Mouse (Mus musculus) liver, embryonic 14.5 days (tissue): ENCODE results near the gene Ddx21. TPM values are rescaled to one million over a fixed set of nuclear protein-coding genes. Genes with fewer than 3 reads are reported as not detected.
"Not testable (repeated sequence)": the region's sequence is repeated elsewhere in the genome, so short reads cannot be mapped to it uniquely, and the experiment has no call there.

Experiments
- ATAC-seq: fragments of 200-750 bp; cut with Nextera tagmentation; 2 replicates; pipeline ENCODE4 v1.8.0; 2017; ENCODE audit warnings: moderate number of reproducible peaks, mild to moderate bottlenecking, moderate library complexity; ENCODE audit not compliant: insufficient read depth
- DNase-seq, 3 experiments: peaks; one replicate each; pipeline ENCODE4 v3.0.0-alpha.2; 2012 to 2013; ENCODE audit warnings: low read depth in 3 of 3, low spot score in 3 of 3
- H3K27ac ChIP-seq: fragments of 300-500 bp; sonication (generic); 2 replicates; pipeline ENCODE4 v1.5.1; 2014; ENCODE audit warnings: moderate library complexity, mild to moderate bottlenecking, control low read depth, inconsistent platforms
- H3K27me3 ChIP-seq: fragments of 300-500 bp; sonication (generic); 2 replicates; pipeline ENCODE4 v1.6.1; 2014; ENCODE audit warnings: mild to moderate bottlenecking, low read length, moderate library complexity; ENCODE audit not compliant: control insufficient read depth, insufficient read depth
- H3K36me3 ChIP-seq: fragments of 300-500 bp; sonication (generic); replicated peaks from 2 replicates; pipeline ENCODE4 v1.6.1; 2014; ENCODE audit warnings: low read depth; ENCODE audit not compliant: control insufficient read depth, insufficient read depth
- H3K4me1 ChIP-seq, 2 experiments: fragments of 200-500 bp in 1 of 2; fragments of 300-500 bp in 1 of 2; sonication (generic) in 1 of 2; replicated peaks; 2 replicates each; pipeline ENCODE4 v1.6.1; 2012 to 2014; ENCODE audit warnings: antibody characterized with exemption in 1 of 2, inconsistent platforms in 1 of 2, low read length in 1 of 2; ENCODE audit not compliant: control insufficient read depth in 2 of 2, insufficient read depth in 2 of 2
- H3K4me2 ChIP-seq: fragments of 300-500 bp; sonication (generic); 2 replicates; pipeline ENCODE4 v1.6.1; 2014; ENCODE audit warnings: low read depth, mild to moderate bottlenecking, control low read depth, moderate library complexity
- H3K4me3 ChIP-seq, 2 experiments: fragments of 200-500 bp in 1 of 2; fragments of 300-500 bp in 1 of 2; sonication (generic) in 1 of 2; 2 replicates each; pipeline ENCODE4 v1.5.1; 2012 to 2014; ENCODE audit warnings: low read depth in 2 of 2, low read length in 2 of 2, mild to moderate bottlenecking in 2 of 2, control low read depth in 1 of 2, inconsistent platforms in 1 of 2, moderate library complexity in 1 of 2; ENCODE audit not compliant: insufficient read depth in 1 of 2
- H3K9ac ChIP-seq: fragments of 300-500 bp; sonication (generic); replicated peaks from 2 replicates; pipeline ENCODE4 v1.6.1; 2014; ENCODE audit warnings: mild to moderate bottlenecking, control low read depth, moderate library complexity
- H3K9me3 ChIP-seq: fragments of 300-500 bp; sonication (generic); 2 replicates; pipeline ENCODE4 v1.6.1; 2016; ENCODE audit warnings: low read length, mixed read lengths; ENCODE audit not compliant: control insufficient read depth
- CTCF ChIP-seq: IDR thresholded peaks from 2 replicates; pipeline ENCODE4 v1.5.1; 2016; ENCODE audit warnings: antibody characterized with exemption, low read depth, control low read depth
- EP300 ChIP-seq: IDR thresholded peaks from 2 replicates; pipeline ENCODE4 v1.6.1; 2016; ENCODE audit warnings: antibody characterized with exemption, low read depth
- WGBS: fragments of 180-500 bp; shearing (Covaris S2); extraction: QIAGEN DNeasy Blood & Tissue Kit; methylation state at CpG from one replicate; pipeline ENCODE4 v1.1.7; 2014; ENCODE audit not compliant: insufficient replicate concordance; 5-methylcytosine and 5-hydroxymethylcytosine counted together
- polyA plus RNA-seq, 2 experiments: library from polyadenylated mRNA; depleted of rRNA in 1 of 2; stranded (reverse) in 1 of 2; unstranded in 1 of 2; fragments of >200 nt; fragmentation: Nextera tagmentation in 1 of 2; extraction: Ambion mirVana in 1 of 2; gene quantifications; 2 replicates each; pipeline versions ENCODE4 v1.2.1 to v1.2.3; 2012 to 2014

Ddx21 gene
- polyA plus RNA-seq, 2 experiments = 19.2 to 31.5 TPM

DNA sequence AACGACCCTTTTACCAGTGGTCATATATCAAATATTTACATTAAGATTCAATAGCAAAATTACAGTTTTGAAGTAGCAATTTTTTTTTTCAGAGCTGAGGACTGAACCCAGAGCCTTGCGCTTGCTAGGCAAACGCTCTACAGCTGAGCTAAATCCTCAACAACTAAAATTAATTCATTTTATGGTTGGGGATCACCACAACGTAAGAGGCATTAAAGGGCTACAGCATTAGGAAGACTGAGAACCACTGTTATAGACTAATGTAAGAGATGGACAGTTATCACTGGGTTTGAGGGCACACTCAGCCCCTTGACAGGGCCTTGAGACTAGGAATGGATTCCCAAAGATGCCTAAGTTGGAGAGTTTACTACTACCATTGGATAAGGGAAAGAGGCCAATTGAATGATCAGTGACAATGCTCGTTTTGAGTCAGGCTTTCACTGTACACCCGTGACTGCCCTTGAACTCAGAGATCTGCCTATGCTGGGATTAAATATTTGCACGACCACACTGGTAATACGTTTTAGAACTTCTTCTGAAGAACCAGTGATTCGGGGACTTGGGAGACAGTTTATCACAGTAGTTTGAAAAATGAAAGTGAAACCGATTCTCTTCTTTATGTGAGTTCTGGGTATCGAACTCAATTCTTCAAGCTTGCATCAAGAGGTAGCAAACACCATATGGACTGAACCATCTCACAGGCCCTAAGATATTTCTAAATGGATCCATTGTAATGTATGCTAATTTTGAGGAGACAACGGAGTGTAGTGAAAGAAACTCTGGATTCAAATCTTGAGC lies 1.4 kb upstream of the Ddx21 start:
- WGBS = 69% methylated on average over 12 of the region's 12 CpGs
- DNase-seq = no peak
- ATAC-seq = no peak
- Histone ChIP-seq H3K9me3 (no peaks in the 10 kb centered on the region), H3K36me3 (peaks cover 3% of the 10 kb centered on the region), H3K9ac (no peak overlapping the region), H3K4me2 (peak overlapping the region; percentile 99), H3K27me3 (no peaks in the 10 kb centered on the region), H3K27ac (no peak overlapping the region), H3K4me3 (no peak overlapping the region; a peak in 1 of 4 replicates), H3K4me1 (peaks cover 3 to 17% of the 10 kb centered on the region in 2 experiments; a peak in 3 of 4 replicates)
- TF ChIP-seq EP300 (no peak), CTCF (no peak)

DNA sequence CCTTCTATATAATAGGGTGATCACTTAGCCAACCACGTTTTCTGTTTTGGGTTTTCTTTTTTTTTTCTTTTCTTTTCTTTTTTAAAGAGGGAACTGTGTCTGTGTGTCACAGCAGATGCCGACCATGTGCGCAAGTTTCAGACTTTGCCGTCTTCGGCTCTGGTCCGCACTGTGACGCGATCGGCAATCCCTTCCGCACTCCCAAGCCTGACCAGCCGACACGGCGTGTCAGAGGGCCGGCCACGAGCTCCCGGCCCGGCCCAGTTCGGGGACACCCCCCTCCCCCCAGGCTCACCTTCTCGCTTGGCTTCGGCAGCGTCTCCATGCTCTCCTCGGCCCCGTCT lies 276 bp downstream of the Ddx21 start:
- H3K4me3 ChIP-seq = peak overlapping the region; percentile 82 to 94
- H3K9me3 ChIP-seq = no peaks in the 10 kb centered on the region
- H3K36me3 ChIP-seq = peaks cover 15% of the 10 kb centered on the region
- H3K4me2 ChIP-seq = peak overlapping the region; percentile 99
- TF ChIP-seq CTCF (no peak), EP300 (no peak)
- 1% methylated on average over 23 of the region's 23 CpGs for WGBS
- DNase-seq (no peak), ATAC-seq (peak; percentile 68)
- H3K27me3 ChIP-seq = no peaks in the 10 kb centered on the region
- H3K27ac ChIP-seq = peak overlapping the region; percentile 63
- peak overlapping the region; percentile 84 for H3K9ac ChIP-seq
- peaks cover 3 to 17% of the 10 kb centered on the region in 2 experiments; a peak in 3 of 4 replicates for H3K4me1 ChIP-seq

DNA sequence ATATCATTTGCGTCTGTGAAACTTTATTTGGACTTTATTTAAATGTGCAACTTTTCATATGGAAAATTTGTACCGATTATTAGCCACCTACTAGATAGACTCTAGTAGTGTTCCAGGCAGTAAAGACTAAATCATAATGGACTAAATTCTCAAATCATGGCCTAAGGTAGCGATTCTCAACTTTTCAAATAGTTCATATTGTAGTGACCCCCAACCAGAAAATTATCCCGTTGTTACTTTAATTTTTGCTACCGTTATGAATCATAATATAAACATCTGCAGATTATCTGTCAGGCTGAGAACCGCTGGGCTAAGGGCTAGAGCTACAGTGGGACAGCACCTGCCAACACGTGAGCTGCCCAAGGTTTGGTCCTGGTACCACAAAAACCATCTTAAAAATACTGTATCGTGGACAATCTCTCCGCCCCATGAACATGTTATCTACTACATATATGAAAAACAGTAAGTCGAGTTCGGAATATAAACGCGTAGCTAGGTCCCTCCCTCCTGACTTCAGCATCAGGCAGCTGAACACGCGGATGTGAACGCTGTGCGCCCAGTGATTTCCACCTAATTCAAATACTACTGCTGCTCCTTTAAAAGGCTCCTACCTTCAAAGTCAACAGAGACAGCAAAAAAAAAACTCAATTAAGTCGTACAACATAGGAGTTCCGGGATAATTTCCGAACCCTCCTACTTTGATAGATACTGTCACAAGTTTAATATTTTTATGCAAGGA lies 859 bp downstream of the Ddx21 start:
- TF ChIP-seq CTCF = no peak
- TF ChIP-seq EP300 = no peak

DNA sequence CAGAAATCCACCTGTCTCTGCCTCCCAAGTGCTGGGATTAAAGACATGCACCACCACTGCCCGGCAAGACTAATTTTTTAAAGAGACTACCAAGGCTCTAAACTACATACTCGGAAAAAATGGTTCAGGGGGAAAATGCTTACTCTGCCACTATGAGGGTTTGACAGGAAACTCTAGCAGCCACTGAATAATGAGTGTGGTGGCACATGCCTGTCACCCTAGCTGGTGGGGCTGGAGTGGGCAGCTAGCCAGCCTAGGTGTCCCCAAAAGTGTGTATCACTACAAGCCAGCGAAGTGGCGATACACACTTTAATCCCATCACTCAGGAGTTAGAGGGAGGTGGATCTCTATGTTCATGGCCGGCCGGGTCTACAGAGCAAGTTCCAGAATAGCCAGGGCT lies 2.0 kb downstream of the Ddx21 start:
- DNase-seq = no peak
- 57% methylated on average over 6 of the region's 6 CpGs for WGBS
- ATAC-seq = no peak
- Histone ChIP-seq H3K4me3 (peak overlapping the region; percentile 24 to 94; a peak in 2 of 4 replicates), H3K27me3 (no peaks in the 10 kb centered on the region), H3K4me2 (peak overlapping the region; percentile 99), H3K9me3 (no peaks in the 10 kb centered on the region), H3K36me3 (peaks cover 28% of the 10 kb centered on the region), H3K9ac (no peak overlapping the region), H3K4me1 (peaks cover 3 to 17% of the 10 kb centered on the region in 2 experiments; a peak in 3 of 4 replicates), H3K27ac (no peak overlapping the region)
- TF ChIP-seq CTCF (no peak), EP300 (no peak)

More for the DNA sequence above, 859 bp downstream of the Ddx21 start:
- ATAC-seq = no peak
- Histone ChIP-seq H3K27ac (no peak overlapping the region), H3K9ac (peak overlapping the region; percentile 84), H3K4me1 (peaks cover 3 to 17% of the 10 kb centered on the region in 2 experiments; a peak in 3 of 4 replicates), H3K27me3 (no peaks in the 10 kb centered on the region), H3K36me3 (peaks cover 19% of the 10 kb centered on the region), H3K4me2 (peak overlapping the region; percentile 99), H3K4me3 (peak overlapping the region; percentile 82 to 94), H3K9me3 (no peaks in the 10 kb centered on the region)
- 5% methylated on average over 20 of the region's 20 CpGs for WGBS
- DNase-seq = peak in 1 of 3 experiments; percentile 28

DNA sequence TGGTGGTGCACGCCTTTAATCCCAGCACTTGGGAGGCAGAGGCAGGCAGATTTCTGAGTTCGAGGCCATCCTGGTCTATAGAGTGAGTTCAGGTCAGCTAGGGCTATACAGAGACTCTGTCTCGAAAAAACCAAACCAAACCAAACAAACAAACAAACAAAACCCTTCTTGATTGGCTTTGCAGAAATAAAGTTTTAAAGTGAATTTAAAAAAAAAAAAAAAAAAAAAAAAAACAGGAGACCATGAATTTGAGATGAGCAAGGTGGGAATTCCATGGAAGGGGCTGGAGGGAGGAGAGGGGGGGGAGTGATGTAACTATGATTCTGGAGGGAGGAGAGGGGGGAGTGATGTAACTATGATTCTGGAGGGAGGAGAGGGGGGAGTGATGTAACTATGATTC lies 2.8 kb downstream of the Ddx21 start:
- H3K4me3 ChIP-seq, H3K4me2 ChIP-seq, H3K27ac ChIP-seq, H3K9me3 ChIP-seq, H3K27me3 ChIP-seq, ATAC-seq, DNase-seq, H3K9ac ChIP-seq: not testable (repeated sequence)
- 70% methylated on average over 3 of the region's 3 CpGs for WGBS
- Histone ChIP-seq H3K36me3 (peaks cover 33% of the 10 kb centered on the region), H3K4me1 (peaks cover 3 to 17% of the 10 kb centered on the region in 2 experiments; a peak in 3 of 4 replicates)
